Mouse (Mus musculus) hindbrain, embryonic 16.5 days (tissue): Measurements from ENCODE around the gene Pttg1ip. TPM values are rescaled to one million over a fixed set of nuclear protein-coding genes. Genes with fewer than 3 reads are reported as not detected.

Experiments used
- ATAC-seq: fragments of 200-750 bp; cut with Nextera tagmentation; 2 replicates; pipeline ENCODE4 v1.8.0; 2017; ENCODE audit warnings: moderate TSS enrichment, moderate library complexity
- H3K27ac ChIP-seq: fragments of 300-500 bp; sonication (generic); 2 replicates; pipeline ENCODE4 v1.5.1; 2014; ENCODE audit warnings: low read depth, mild to moderate bottlenecking, control low read depth, low read length, moderate library complexity
- H3K27me3 ChIP-seq: fragments of 300-500 bp; sonication (generic); replicated peaks from 2 replicates; pipeline ENCODE4 v1.6.1; 2014; ENCODE audit warnings: low read length; ENCODE audit not compliant: control insufficient read depth, insufficient read depth
- H3K36me3 ChIP-seq: fragments of 300-500 bp; sonication (generic); 2 replicates; pipeline ENCODE4 v1.6.1; 2014; ENCODE audit warnings: mild to moderate bottlenecking, low read length, moderate library complexity, mixed read lengths; ENCODE audit not compliant: control insufficient read depth, insufficient read depth
- H3K4me1 ChIP-seq: fragments of 300-500 bp; sonication (generic); 2 replicates; pipeline ENCODE4 v1.6.1; 2014; ENCODE audit warnings: low read depth, low read length; ENCODE audit not compliant: control insufficient read depth, insufficient read depth
- H3K4me2 ChIP-seq: fragments of 300-500 bp; sonication (generic); 2 replicates; pipeline ENCODE4 v1.6.1; 2014; ENCODE audit warnings: mild to moderate bottlenecking, low read length, control low read depth, moderate library complexity
- H3K4me3 ChIP-seq: fragments of 300-500 bp; sonication (generic); 2 replicates; pipeline ENCODE4 v1.5.1; 2014; ENCODE audit warnings: mild to moderate bottlenecking, low read length, control low read depth, moderate library complexity
- H3K9ac ChIP-seq: fragments of 300-500 bp; sonication (generic); 2 replicates; pipeline ENCODE4 v1.6.1; 2014; ENCODE audit warnings: low read depth, mild to moderate bottlenecking, control low read depth, low read length, moderate library complexity
- H3K9me3 ChIP-seq: fragments of 300-500 bp; sonication (generic); 2 replicates; pipeline ENCODE4 v1.6.1; 2014; ENCODE audit warnings: mild to moderate bottlenecking, low read length, moderate library complexity; ENCODE audit not compliant: control insufficient read depth
- WGBS: fragments of 180-500 bp; shearing (Covaris S2); extraction: QIAGEN DNeasy Blood & Tissue Kit; methylation state at CpG from one replicate; pipeline ENCODE4 v1.1.7; 2014; 5-methylcytosine and 5-hydroxymethylcytosine counted together
- polyA plus RNA-seq: library from polyadenylated mRNA; unstranded; fragments of >200 nt; fragmentation: Nextera tagmentation; extraction: Ambion mirVana; gene quantifications from 2 replicates; pipeline ENCODE4 v1.2.1, GENCODE M21; 2015

Gene Pttg1ip
- polyA plus RNA-seq, 1 experiment from 2014 or later = 84.4 TPM

DNA sequence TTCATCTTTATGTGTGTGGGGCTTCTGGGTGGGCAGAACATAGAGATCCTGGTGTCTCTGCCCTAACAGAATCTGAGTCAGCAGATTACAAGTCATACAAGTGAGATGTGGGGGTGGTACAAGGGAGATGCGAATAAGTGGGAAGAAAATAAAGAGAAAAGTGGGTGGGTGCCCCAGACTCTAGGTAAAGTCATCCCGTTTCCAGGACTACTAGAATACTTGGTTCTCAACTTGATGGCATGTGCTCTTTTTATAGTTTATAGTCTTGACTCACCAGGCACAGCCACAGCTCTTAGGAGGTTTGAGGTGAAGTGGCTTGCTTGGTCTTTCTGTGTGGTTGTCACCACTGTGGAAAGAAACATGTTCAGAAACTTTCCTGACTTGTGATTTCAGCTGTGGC lies 14.5 kb downstream of the Pttg1ip start:
- no peaks in the 10 kb centered on the region for H3K27me3 ChIP-seq
- no peak overlapping the region for H3K4me2 ChIP-seq
- no peaks in the 10 kb centered on the region for H3K4me1 ChIP-seq
- ATAC-seq = no peak
- 98% methylated on average over 2 of the region's 2 CpGs for WGBS
- no peak overlapping the region for H3K9ac ChIP-seq
- no peak overlapping the region for H3K27ac ChIP-seq
- no peak overlapping the region for H3K4me3 ChIP-seq
- H3K36me3 ChIP-seq = peaks cover 50% of the 10 kb centered on the region
- H3K9me3 ChIP-seq = no peaks in the 10 kb centered on the region

GRCm38 (mm10) chr10:77603021-77603420 lies 21.5 kb downstream of the Pttg1ip start:
- Histone ChIP-seq H3K4me2 (no peak overlapping the region), H3K9me3 (peaks cover 2% of the 10 kb centered on the region; the same call in 1 of the 2 replicates), H3K27me3 (no peaks in the 10 kb centered on the region), H3K4me3 (no peak overlapping the region), H3K27ac (no peak overlapping the region), H3K36me3 (peaks cover 9% of the 10 kb centered on the region), H3K4me1 (peaks cover 12% of the 10 kb centered on the region), H3K9ac (no peak overlapping the region)
- 49% methylated on average over 4 of the region's 4 CpGs for WGBS
- ATAC-seq = no peak

DNA sequence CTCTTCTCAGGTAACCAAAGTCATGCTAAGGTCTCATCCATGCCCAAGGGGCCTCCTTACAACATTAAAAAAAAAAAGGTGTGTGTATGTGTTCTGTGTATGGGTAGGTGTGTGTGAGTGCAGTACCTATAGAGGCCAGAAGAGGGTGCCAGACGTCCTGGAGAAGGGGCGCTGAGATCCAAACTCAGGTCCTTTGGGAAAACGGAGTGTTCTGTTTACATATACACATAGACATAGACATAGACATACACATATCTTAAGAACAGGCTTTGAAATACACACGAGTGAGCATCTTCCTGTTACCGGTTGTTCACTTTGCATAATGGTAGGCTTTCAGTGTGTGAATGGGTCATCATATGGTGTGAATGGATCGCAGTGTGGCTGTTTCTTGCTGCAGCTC lies 22.6 kb downstream of the Pttg1ip start:
- ATAC-seq = no peak
- 90% methylated on average over 6 of the region's 6 CpGs for WGBS
- no peaks in the 10 kb centered on the region for H3K36me3 ChIP-seq
- no peak overlapping the region for H3K9ac ChIP-seq
- peaks cover 12% of the 10 kb centered on the region for H3K4me1 ChIP-seq
- H3K27ac ChIP-seq = no peak overlapping the region
- no peak overlapping the region for H3K4me3 ChIP-seq
- H3K27me3 ChIP-seq = no peaks in the 10 kb centered on the region
- no peak overlapping the region for H3K4me2 ChIP-seq
- peaks cover 2% of the 10 kb centered on the region; the same call in 1 of the 2 replicates for H3K9me3 ChIP-seq

- H3K4me3 ChIP-seq = no peak overlapping the region
- no peak overlapping the region for H3K4me2 ChIP-seq
- peaks cover 12% of the 10 kb centered on the region for H3K4me1 ChIP-seq
- no peak overlapping the region; the same call in 1 of the 2 replicates for H3K27ac ChIP-seq
- WGBS = 84% methylated on average over 5 of the region's 5 CpGs
- no peak for ATAC-seq
- no peaks in the 10 kb centered on the region; the same call in 1 of the 2 replicates for H3K36me3 ChIP-seq
- no peaks in the 10 kb centered on the region for H3K27me3 ChIP-seq
- peaks cover 2% of the 10 kb centered on the region; the same call in 1 of the 2 replicates for H3K9me3 ChIP-seq
- H3K9ac ChIP-seq = no peak overlapping the region
Observed at GRCm38 (mm10) chr10:77604958-77605357, 23.4 kb downstream of the Pttg1ip start.

DNA sequence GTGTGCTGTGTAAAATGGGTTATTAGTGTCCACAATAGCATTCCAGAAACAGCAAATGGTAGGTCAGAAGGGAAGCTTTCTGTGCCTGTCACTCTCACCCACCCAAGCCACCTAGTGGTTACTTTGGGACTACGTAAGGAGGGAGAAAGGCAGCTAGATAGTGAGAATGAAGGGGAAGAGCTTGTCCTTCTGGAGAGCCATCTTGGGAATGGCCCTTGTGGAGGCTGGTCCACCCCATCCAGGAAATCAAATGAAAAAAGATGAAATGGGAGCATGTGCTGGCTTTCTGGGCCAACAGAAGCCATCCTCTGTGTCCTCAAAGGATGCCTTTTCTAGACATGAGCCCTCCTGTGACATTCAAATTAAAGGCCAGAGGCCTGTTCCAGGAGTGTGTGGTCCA lies 23.8 kb downstream of the Pttg1ip start:
- 17% methylated on average over 1 of the region's 1 CpGs for WGBS
- Histone ChIP-seq H3K9ac (no peak overlapping the region; the same call in 1 of the 2 replicates), H3K27me3 (no peaks in the 10 kb centered on the region), H3K9me3 (peaks cover 2% of the 10 kb centered on the region; the same call in 1 of the 2 replicates), H3K4me3 (peak overlapping the region; percentile 79), H3K27ac (peak overlapping the region; percentile 96), H3K36me3 (no peaks in the 10 kb centered on the region; the same call in none of the 2 replicates), H3K4me2 (peak overlapping the region; percentile 94), H3K4me1 (peaks cover 12% of the 10 kb centered on the region)
- no peak; the same call in 1 of the 2 replicates for ATAC-seq

GRCm38 (mm10) chr10:77605908-77606826 lies 24.6 kb downstream of the Pttg1ip start, which contains the start of the genes Sumo3 and Gm49325:
Sumo3 (plus strand) TSS chr10:77606097.
Gm49325 (plus strand) TSS chr10:77606197.
- Histone ChIP-seq H3K36me3 (no peaks in the 10 kb centered on the region; the same call in none of the 2 replicates), H3K4me1 (peaks cover 12% of the 10 kb centered on the region), H3K27ac (peak within 1 kb of the TSS; percentile 96), H3K9ac (peak within 1 kb of the TSS; percentile 81), H3K9me3 (peaks cover 2% of the 10 kb centered on the region; the same call in 1 of the 2 replicates), H3K4me2 (peak within 1 kb of the TSS; percentile 94), H3K27me3 (no peaks in the 10 kb centered on the region), H3K4me3 (peak within 1 kb of the TSS; percentile 79)
- ATAC-seq = peak; percentile 81
- WGBS = under 1% methylated on average over 89 of the region's 119 CpGs

GRCm38 (mm10) chr10:77606855-77607254 lies 25.3 kb downstream of the Pttg1ip start:
- ATAC-seq = no peak; the same call in none of the 2 replicates
- peak overlapping the region; percentile 96 for H3K27ac ChIP-seq
- 37% methylated on average over 7 of the region's 7 CpGs for WGBS
- peak overlapping the region; percentile 94 for H3K4me2 ChIP-seq
- peaks cover 2% of the 10 kb centered on the region; the same call in 1 of the 2 replicates for H3K9me3 ChIP-seq
- H3K27me3 ChIP-seq = no peaks in the 10 kb centered on the region
- H3K9ac ChIP-seq = peak overlapping the region; percentile 81
- peak overlapping the region; percentile 79 for H3K4me3 ChIP-seq
- peaks cover 2% of the 10 kb centered on the region for H3K36me3 ChIP-seq
- peaks cover 12% of the 10 kb centered on the region for H3K4me1 ChIP-seq

- Histone ChIP-seq H3K27me3 (no peaks in the 10 kb centered on the region), H3K36me3 (peaks cover 4% of the 10 kb centered on the region), H3K4me1 (peaks cover 12% of the 10 kb centered on the region), H3K9me3 (no peaks in the 10 kb centered on the region), H3K4me3 (peak overlapping the region; percentile 79), H3K9ac (no peak overlapping the region), H3K27ac (no peak overlapping the region), H3K4me2 (peak overlapping the region; percentile 94)
- WGBS = 64% methylated on average over 5 of the region's 5 CpGs
- ATAC-seq = no peak
Observed at GRCm38 (mm10) chr10:77607441-77607840, 25.9 kb downstream of the Pttg1ip start.

DNA sequence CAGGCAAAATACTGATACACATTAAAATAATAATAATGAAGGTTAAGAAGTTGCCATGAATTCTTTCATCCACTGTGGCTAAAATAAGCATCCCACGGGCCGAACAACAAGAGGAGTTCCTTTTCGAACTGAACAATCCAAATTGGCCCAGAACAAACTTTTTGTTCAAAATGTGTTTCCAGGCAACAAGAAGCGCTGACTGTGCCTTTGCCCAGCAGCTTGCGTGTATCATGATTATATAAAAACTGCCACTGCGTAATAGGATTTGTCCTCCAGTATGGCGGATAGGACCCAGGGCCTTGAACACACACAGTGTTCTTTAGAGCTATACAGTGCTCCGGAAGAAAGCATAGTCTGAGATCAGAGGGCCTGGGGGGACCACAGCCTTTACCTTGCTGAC lies 27.1 kb downstream of the Pttg1ip start:
- WGBS = 88% methylated on average over 8 of the region's 8 CpGs
- H3K4me1 ChIP-seq = peaks cover 12% of the 10 kb centered on the region

More for the DNA sequence above, 27.1 kb downstream of the Pttg1ip start:
- ATAC-seq = no peak
- H3K27me3 ChIP-seq = no peaks in the 10 kb centered on the region
- peaks cover 4% of the 10 kb centered on the region for H3K36me3 ChIP-seq
- no peak overlapping the region for H3K4me2 ChIP-seq
- H3K4me3 ChIP-seq = no peak overlapping the region
- no peaks in the 10 kb centered on the region for H3K9me3 ChIP-seq
- no peak overlapping the region for H3K9ac ChIP-seq
- no peak overlapping the region for H3K27ac ChIP-seq
